Comparison of ENCODE assay signal across 12 mouse cellular contexts in genomic region chr2:133443490-133443889, GRCm38 (mm10).
DNase-seq lines count a peak whose midpoint lies in the region; ATAC-seq and TF ChIP-seq lines count a peak whose summit lies in the region.
"Had no signal": no experiment of that assay in that cellular context is flagged by ENCODE, and none has a peak within 500 bp of the region (broad histone marks: within the 10 kb centered on the region; RNA-seq: fewer than 3 reads in every experiment).

No protein-coding gene starts in this region.

- TF ChIP-seq CTCF in kidney, adult 2 months (conservative IDR thresholded peaks at IDR 0.05; ENCODE audit: insufficient read depth, insufficient read length, low read depth, low read length): no peak

- ATAC-seq in hindbrain, embryonic 16.5 days: no peak

- intact Hi-C loops in heart, postnatal 25 days (cut with DNase I): no loop called here

- H3K36me3 ChIP-seq in kidney, adult 2 months (ENCODE audit: control insufficient read depth, insufficient read depth, low read length): no peaks in the 10 kb centered on the region
- no peaks in the 10 kb centered on the region for H3K36me3 ChIP-seq in hindbrain, embryonic 16.5 days (ENCODE audit: control insufficient read depth, insufficient read depth, low read length)
- H3K36me3 ChIP-seq: hindbrain, embryonic 10.5 days had no signal

- WGBS in kidney, adult 2 months: 64% methylated on average over 2 of the region's 2 CpGs
- 84% methylated on average over 2 of the region's 2 CpGs for WGBS in hindbrain, embryonic 16.5 days

- DNase-seq in cerebellum, adult 18-20 months: peak; percentile 4 to 6
- DNase-seq in cerebellum, postnatal 10 days: no peak
- peak; percentile 8 for DNase-seq in kidney, adult 2 months
- DNase-seq in kidney, postnatal 25 days: no peak
- peak; percentile 72 for DNase-seq in adrenal gland, adult 8-10 months
- DNase-seq in heart, postnatal 25 days (ENCODE audit: low spot score): peak; percentile 10
- DNase-seq in spleen, adult 12 weeks (ENCODE audit: low spot score): no peak
- DNase-seq: kidney, adult 9 months; layer of hippocampus, postnatal 36 days had no signal

- TF ChIP-seq POLR2A in kidney, adult 2 months (IDR thresholded peaks at IDR 0.05; ENCODE audit: low read depth, low read length): no peak

- H3K9me3 ChIP-seq in hindbrain, embryonic 16.5 days (ENCODE audit: control insufficient read depth, low read length): no peaks in the 10 kb centered on the region
- H3K9me3 ChIP-seq: hindbrain, embryonic 10.5 days had no signal

- H3K27ac ChIP-seq in kidney, adult 2 months (ENCODE audit: insufficient read depth, low read depth, low read length): no peak overlapping the region
- H3K27ac ChIP-seq in hindbrain, embryonic 16.5 days (ENCODE audit: low read depth, low read length): no peak overlapping the region
- H3K27ac ChIP-seq: hindbrain, embryonic 10.5 days had no signal

- no peak overlapping the region for H3K4me2 ChIP-seq in hindbrain, embryonic 16.5 days (ENCODE audit: low read length)

- H3K9ac ChIP-seq in hindbrain, embryonic 16.5 days (ENCODE audit: low read depth, low read length): no peak overlapping the region

- no peaks in the 10 kb centered on the region for H3K27me3 ChIP-seq in kidney, adult 2 months (replicated peaks; ENCODE audit: control insufficient read depth, insufficient read depth, low read length)
- no peaks in the 10 kb centered on the region for H3K27me3 ChIP-seq in hindbrain, embryonic 16.5 days (replicated peaks; ENCODE audit: control insufficient read depth, insufficient read depth, low read length)

- H3K4me3 ChIP-seq in kidney, adult 2 months (ENCODE audit: insufficient read depth, low read depth, low read length): no peak overlapping the region
- H3K4me3 ChIP-seq in hindbrain, embryonic 16.5 days (ENCODE audit: low read length): no peak overlapping the region
- H3K4me3 ChIP-seq: erythroblast, embryonic 14.5 days; hindbrain, embryonic 10.5 days had no signal

- H3K4me1 ChIP-seq in kidney, adult 2 months (ENCODE audit: control insufficient read depth, insufficient read depth, low read length): no peaks in the 10 kb centered on the region
- H3K4me1 ChIP-seq in hindbrain, embryonic 16.5 days (ENCODE audit: control insufficient read depth, insufficient read depth, low read depth, low read length): no peaks in the 10 kb centered on the region
- H3K4me1 ChIP-seq: hindbrain, embryonic 10.5 days had no signal

Comparison
In these comparisons a context has a peak if more than half of its experiments do, and no peak if none do; other contexts are left out.
1. DNase-seq: peak in cerebellum, adult 18-20 months (2 of 2), kidney, adult 2 months (single experiment), adrenal gland, adult 8-10 months (single experiment) and heart, postnatal 25 days (single experiment); none in cerebellum, postnatal 10 days (0 of 2), kidney, postnatal 25 days (0 of 2) and spleen, adult 12 weeks (single experiment).